Mouse (Mus musculus) MEL (cell line): ENCODE data around the gene Ttll8. TPM values are rescaled to one million over a fixed set of nuclear protein-coding genes. Genes with fewer than 3 reads are reported as not detected.

ENCODE experiments used
- DNase-seq: peaks from one replicate; pipeline ENCODE4 v3.0.0; 2011; ENCODE audit warnings: low read depth, low spot score
- H3K27ac ChIP-seq: 2 replicates; pipeline ENCODE4 v1.5.1; 2012; ENCODE audit warnings: low read depth, mild to moderate bottlenecking, control low read depth, low read length, moderate library complexity; ENCODE audit not compliant: control insufficient read depth
- H3K27me3 ChIP-seq, 2 experiments: fragments of 150-350 bp in 1 of 2; sonication (generic) in 1 of 2; 2 replicates each; pipeline ENCODE4 v1.6.1; 2012; ENCODE audit warnings: low read length in 2 of 2, mild to moderate bottlenecking in 2 of 2, improper control_type of control experiment in 1 of 2, moderate library complexity in 1 of 2; ENCODE audit not compliant: insufficient read depth in 2 of 2, control insufficient read depth in 1 of 2
- H3K36me3 ChIP-seq, 2 experiments: 2 replicates each; pipeline ENCODE4 v1.6.1; 2012 to 2014; ENCODE audit warnings: low read length in 2 of 2, improper control_type of control experiment in 1 of 2, inconsistent platforms in 1 of 2, mild to moderate bottlenecking in 1 of 2; ENCODE audit not compliant: insufficient read depth in 2 of 2, control insufficient read depth in 1 of 2
- H3K4me1 ChIP-seq, 2 experiments: fragments of 150-350 bp in 1 of 2; sonication (generic) in 1 of 2; 2 replicates each; pipeline ENCODE4 v1.6.1; 2012; ENCODE audit warnings: low read length in 2 of 2, improper control_type of control experiment in 1 of 2, mild to moderate bottlenecking in 1 of 2; ENCODE audit not compliant: insufficient read depth in 2 of 2, control insufficient read depth in 1 of 2
- H3K4me3 ChIP-seq, 2 experiments: fragments of 150-350 bp in 1 of 2; sonication (generic) in 1 of 2; 2 replicates each; pipeline ENCODE4 v1.5.1; 2012; ENCODE audit warnings: low read depth in 2 of 2, low read length in 2 of 2, mild to moderate bottlenecking in 2 of 2, moderate library complexity in 2 of 2, control low read depth in 1 of 2, improper control_type of control experiment in 1 of 2; ENCODE audit not compliant: control insufficient read depth in 1 of 2, insufficient read depth in 1 of 2
- H3K79me2 ChIP-seq: 2 replicates; pipeline ENCODE4 v1.6.1; 2012; ENCODE audit warnings: mild to moderate bottlenecking, low read length, moderate library complexity; ENCODE audit not compliant: control insufficient read depth, poor library complexity, insufficient read depth
- H3K9ac ChIP-seq: 2 replicates; pipeline ENCODE4 v1.6.1; 2012; ENCODE audit warnings: low read depth, mild to moderate bottlenecking, control low read depth, low read length, moderate library complexity; ENCODE audit not compliant: control insufficient read depth, poor library complexity, severe bottlenecking
- H3K9me3 ChIP-seq: fragments of 150-350 bp; sonication (generic); replicated peaks from 2 replicates; pipeline ENCODE4 v1.6.1; 2012; ENCODE audit warnings: mild to moderate bottlenecking, low read length, improper control_type of control experiment, moderate library complexity; ENCODE audit not compliant: insufficient read depth
- BHLHE40 ChIP-seq: IDR thresholded peaks from 2 replicates; pipeline ENCODE4 v1.6.1; 2012; ENCODE audit warnings: low read depth, mild to moderate bottlenecking, inconsistent platforms, low read length, improper control_type of control experiment, borderline replicate concordance
- CHD1 ChIP-seq: IDR thresholded peaks from 2 replicates; pipeline ENCODE4 v1.6.1; 2012; ENCODE audit warnings: low read depth, mild to moderate bottlenecking, inconsistent platforms, low read length, improper control_type of control experiment
- ELF1 ChIP-seq: IDR thresholded peaks from 2 replicates; pipeline ENCODE4 v1.6.1; 2014; ENCODE audit warnings: low read depth, mild to moderate bottlenecking, inconsistent platforms, low read length, improper control_type of control experiment, moderate library complexity
- EP300 ChIP-seq, 2 experiments: IDR thresholded peaks; 2 replicates each; pipeline ENCODE4 v1.6.1; 2011; ENCODE audit warnings: improper control_type of control experiment in 2 of 2, low read length in 2 of 2, low read depth in 1 of 2, mild to moderate bottlenecking in 1 of 2
- ETS1 ChIP-seq: IDR thresholded peaks from 2 replicates; pipeline ENCODE4 v1.6.1; 2012; ENCODE audit warnings: low read depth, mild to moderate bottlenecking, inconsistent platforms, low read length, improper control_type of control experiment, moderate library complexity
- HCFC1 ChIP-seq: IDR thresholded peaks from 2 replicates; pipeline ENCODE4 v1.6.1; 2012; ENCODE audit warnings: low read depth, mild to moderate bottlenecking, inconsistent platforms, low read length, improper control_type of control experiment, moderate library complexity
- JUND ChIP-seq: IDR thresholded peaks from 2 replicates; pipeline ENCODE4 v1.6.1; 2011; ENCODE audit warnings: low read depth, mild to moderate bottlenecking, improper control_type of control experiment, low read length
- KAT2A ChIP-seq: conservative IDR thresholded peaks from 2 replicates; pipeline ENCODE4 v1.6.1; 2012; ENCODE audit warnings: low read depth, low read length, improper control_type of control experiment, inconsistent platforms
- MAFK ChIP-seq: IDR thresholded peaks from 2 replicates; pipeline ENCODE4 v1.6.1; 2011; ENCODE audit warnings: low read depth, mild to moderate bottlenecking, low read length, improper control_type of control experiment, borderline replicate concordance
- MAX ChIP-seq: IDR thresholded peaks from 2 replicates; pipeline ENCODE4 v1.6.1; 2011; ENCODE audit warnings: low read length, improper control_type of control experiment
- MAZ ChIP-seq: IDR thresholded peaks from 2 replicates; pipeline ENCODE4 v1.6.1; 2012; ENCODE audit warnings: low read depth, mild to moderate bottlenecking, inconsistent platforms, low read length, improper control_type of control experiment
- MXI1 ChIP-seq: IDR thresholded peaks from 2 replicates; pipeline ENCODE4 v1.6.1; 2011; ENCODE audit warnings: mild to moderate bottlenecking, low read depth, low read length, improper control_type of control experiment
- MYB ChIP-seq: IDR thresholded peaks from 2 replicates; pipeline ENCODE4 v1.6.1; 2011; ENCODE audit warnings: mild to moderate bottlenecking, low read depth, low read length, improper control_type of control experiment
- MYC ChIP-seq: IDR thresholded peaks from 2 replicates; pipeline ENCODE4 v1.6.1; 2011; ENCODE audit warnings: low read depth, mild to moderate bottlenecking, low read length, improper control_type of control experiment, moderate library complexity
- NRF1 ChIP-seq: IDR thresholded peaks from 2 replicates; pipeline ENCODE4 v1.6.1; 2014; ENCODE audit warnings: low read depth, mild to moderate bottlenecking, inconsistent platforms, low read length, improper control_type of control experiment, moderate library complexity; ENCODE audit not compliant: poor library complexity, insufficient read depth, severe bottlenecking
- POLR2A ChIP-seq, 2 experiments: IDR thresholded peaks; 2 replicates each; pipeline ENCODE4 v1.6.1; 2011 to 2012; ENCODE audit warnings: low read length in 2 of 2, mild to moderate bottlenecking in 2 of 2, control low read depth in 1 of 2, improper control_type of control experiment in 1 of 2, low read depth in 1 of 2, moderate library complexity in 1 of 2; ENCODE audit not compliant: control insufficient read depth in 1 of 2, insufficient read depth in 1 of 2, poor library complexity in 1 of 2
- POLR2AphosphoS2 ChIP-seq: IDR thresholded peaks from 2 replicates; pipeline ENCODE4 v1.6.1; 2011; ENCODE audit warnings: low read length, improper control_type of control experiment
- POLR2AphosphoS5 ChIP-seq: IDR thresholded peaks from 2 replicates; pipeline ENCODE4 v1.6.1; 2012; ENCODE audit warnings: low read depth, borderline replicate concordance, mild to moderate bottlenecking, inconsistent platforms, low read length, moderate library complexity, mixed read lengths
- RCOR1 ChIP-seq: IDR thresholded peaks from 2 replicates; pipeline ENCODE4 v1.6.1; 2012; ENCODE audit warnings: low read depth, mild to moderate bottlenecking, inconsistent platforms, low read length, improper control_type of control experiment
- SIN3A ChIP-seq: IDR thresholded peaks from 2 replicates; pipeline ENCODE4 v1.6.1; 2012; ENCODE audit warnings: low read length, improper control_type of control experiment, inconsistent platforms
- SMC3 ChIP-seq: IDR thresholded peaks from 2 replicates; pipeline ENCODE4 v1.6.1; 2011; ENCODE audit warnings: low read depth, low read length, improper control_type of control experiment
- UBTF ChIP-seq: IDR thresholded peaks from 2 replicates; pipeline ENCODE4 v1.6.1; 2012; ENCODE audit warnings: low read depth, mild to moderate bottlenecking, inconsistent platforms, low read length, improper control_type of control experiment, moderate library complexity, borderline replicate concordance; ENCODE audit not compliant: insufficient read depth
- USF2 ChIP-seq, 2 experiments: IDR thresholded peaks; 2 replicates each; pipeline ENCODE4 v1.6.1; 2011 to 2012; ENCODE audit warnings: improper control_type of control experiment in 2 of 2, low read length in 2 of 2, borderline replicate concordance in 1 of 2, inconsistent platforms in 1 of 2, low read depth in 1 of 2, mild to moderate bottlenecking in 1 of 2; ENCODE audit not compliant: insufficient read depth in 1 of 2
- ZC3H11A ChIP-seq: IDR thresholded peaks from 2 replicates; pipeline ENCODE4 v1.6.1; 2012; ENCODE audit warnings: low read depth, mild to moderate bottlenecking, inconsistent platforms, low read length, improper control_type of control experiment
- polyA plus RNA-seq, 2 experiments: library from polyadenylated mRNA; stranded (reverse) in 1 of 2; unstranded in 1 of 2; fragments of >175 nt in 1 of 2; fragments of >200 nt in 1 of 2; gene quantifications; 2 replicates each; pipeline versions ENCODE4 v1.2.1 to v1.2.4; 2012; ENCODE audit warnings: low replicate concordance in 2 of 2, low read depth in 1 of 2; ENCODE audit not compliant: insufficient read length in 2 of 2, insufficient read depth in 1 of 2, missing spikeins in 1 of 2
- total RNA-seq: library from RNA; depleted of rRNA; stranded (reverse); fragments of 300-350 nt; gene quantifications from 2 replicates; pipeline ENCODE4 v1.2.3, GENCODE M21; 2012

Ttll8 gene
- total and polyA plus RNA-seq, 3 experiments: not detected

DNA sequence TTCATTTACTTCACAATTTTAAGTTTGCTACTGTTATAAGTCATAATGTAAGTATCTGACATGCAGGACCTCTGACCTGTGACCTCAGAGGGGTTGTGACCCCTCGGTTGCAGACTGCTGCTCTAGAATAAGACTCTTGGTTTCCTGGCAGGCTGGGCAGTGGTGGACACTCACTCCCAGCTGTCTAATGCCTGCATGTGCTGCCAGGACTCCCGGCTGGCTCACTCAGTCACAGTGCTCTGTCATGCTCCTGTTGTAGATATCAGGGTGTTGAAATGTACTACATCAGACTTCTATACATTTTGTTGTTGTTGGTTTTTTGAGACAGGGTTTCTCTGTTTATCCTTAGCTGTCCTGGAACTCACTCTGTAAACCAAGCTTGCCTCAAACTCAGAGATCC lies 46.1 kb upstream of the Ttll8 start:
- no peaks in the 10 kb centered on the region for H3K9me3 ChIP-seq
- TF ChIP-seq MAFK: no peak
- TF ChIP-seq MYB: no peak
- no peak for TF ChIP-seq POLR2A (IDR thresholded peaks at IDR 0.05; ENCODE audit: control insufficient read depth in 1 of 2, insufficient read depth in 1 of 2, low read depth in 1 of 2, low read length in 2 of 2, poor library complexity in 1 of 2)
- no peak for TF ChIP-seq KAT2A
- TF ChIP-seq POLR2AphosphoS2: no peak
- TF ChIP-seq CHD1: no peak
- TF ChIP-seq MAX: no peak
- no peak for TF ChIP-seq NRF1
- no peak for TF ChIP-seq MAZ
- TF ChIP-seq, all 39 proteins: peak for 0
- H3K27me3 ChIP-seq: peaks cover 14% of the 10 kb centered on the region in 2 experiments
- no peak overlapping the region for H3K4me3 ChIP-seq
- no peaks in the 10 kb centered on the region for H3K36me3 ChIP-seq
- no peak overlapping the region for H3K27ac ChIP-seq
- no peak for DNase-seq
- no peak overlapping the region for H3K9ac ChIP-seq
- H3K4me1 ChIP-seq: no peaks in the 10 kb centered on the region
- H3K79me2 ChIP-seq: no peaks in the 10 kb centered on the region

GRCm38 (mm10) chr15:88999124-88999523 lies 44.9 kb upstream of the Ttll8 start:
- no peak overlapping the region for H3K4me3 ChIP-seq
- TF ChIP-seq HCFC1 (no peak), UBTF (no peak), JUND (no peak), ELF1 (no peak), RCOR1 (no peak), EP300 (IDR thresholded peaks at IDR 0.05; ENCODE audit: low read depth in 1 of 2, low read length in 2 of 2) (no peak), ZC3H11A (no peak), MYB (no peak), POLR2A (IDR thresholded peaks at IDR 0.05; ENCODE audit: control insufficient read depth in 1 of 2, insufficient read depth in 1 of 2, low read depth in 1 of 2, low read length in 2 of 2, poor library complexity in 1 of 2) (no peak), MYC (no peak), KAT2A (no peak), MAFK (no peak), POLR2AphosphoS5 (no peak), ETS1 (no peak), MAZ (no peak), MXI1 (no peak), SIN3A (no peak), USF2 (IDR thresholded peaks at IDR 0.05; ENCODE audit: borderline replicate concordance in 1 of 2, insufficient read depth in 1 of 2, low read depth in 1 of 2, low read length in 2 of 2) (no peak), SMC3 (no peak), BHLHE40 (no peak)
- no peaks in the 10 kb centered on the region for H3K4me1 ChIP-seq
- H3K36me3 ChIP-seq: no peaks in the 10 kb centered on the region
- H3K9ac ChIP-seq: no peak overlapping the region
- no peak for DNase-seq
- H3K9me3 ChIP-seq: no peaks in the 10 kb centered on the region
- H3K27me3 ChIP-seq: peaks cover 11 to 14% of the 10 kb centered on the region in 2 experiments
- H3K79me2 ChIP-seq: no peaks in the 10 kb centered on the region
- H3K27ac ChIP-seq: no peak overlapping the region
